Mouse (Mus musculus): ENCODE results near the gene Zdhhc3.
A peak's percentile ranks its signal among the peaks of the same experiment; 100 is the strongest.

The Zdhhc3 gene

DNA sequence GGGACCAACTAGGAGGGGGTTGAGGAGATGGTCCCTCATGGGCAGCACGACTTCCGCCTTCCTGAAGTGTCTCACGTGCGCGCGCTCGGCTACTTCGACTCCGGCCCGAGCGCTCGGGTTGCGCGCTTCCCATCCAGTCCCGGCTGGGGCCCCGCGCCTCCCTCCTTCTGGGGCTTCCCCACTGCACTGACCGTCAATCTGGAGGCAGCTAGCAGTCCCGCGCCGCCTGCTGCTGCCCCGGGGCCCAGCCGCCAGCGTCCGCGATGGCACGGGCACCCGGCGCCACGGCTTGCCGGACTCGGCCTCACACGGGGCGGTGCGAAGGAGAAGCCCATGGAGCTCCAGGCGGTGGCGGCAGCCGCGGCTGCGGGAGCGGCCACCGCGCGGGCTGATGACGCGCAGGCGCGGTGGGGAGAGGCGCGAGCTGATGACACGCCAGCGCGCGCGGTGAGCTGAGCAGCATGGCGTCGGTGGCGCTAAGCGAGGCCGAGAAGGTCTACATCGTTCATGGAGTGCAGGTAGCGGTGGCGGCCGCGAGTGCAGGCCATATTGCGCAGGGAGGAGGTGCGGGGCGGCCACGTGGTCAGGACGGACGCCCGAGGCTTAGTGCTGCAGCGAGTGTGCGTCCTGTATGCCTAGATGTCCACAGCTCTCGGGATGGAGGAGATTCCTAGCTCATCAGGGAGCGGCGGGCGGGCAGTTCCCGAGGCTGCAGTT lies at the start of gene Zdhhc3, which contains the start of gene Exosc7:
TSS of gene Zdhhc3 (minus strand) at position 401 of the 717 bp plus-strand sequence.
TSS of gene Exosc7 (plus strand) at position 411 of the 717 bp plus-strand sequence.
- peak; percentile 80 for DNase-seq (ENCODE audit: low spot score)

DNA sequence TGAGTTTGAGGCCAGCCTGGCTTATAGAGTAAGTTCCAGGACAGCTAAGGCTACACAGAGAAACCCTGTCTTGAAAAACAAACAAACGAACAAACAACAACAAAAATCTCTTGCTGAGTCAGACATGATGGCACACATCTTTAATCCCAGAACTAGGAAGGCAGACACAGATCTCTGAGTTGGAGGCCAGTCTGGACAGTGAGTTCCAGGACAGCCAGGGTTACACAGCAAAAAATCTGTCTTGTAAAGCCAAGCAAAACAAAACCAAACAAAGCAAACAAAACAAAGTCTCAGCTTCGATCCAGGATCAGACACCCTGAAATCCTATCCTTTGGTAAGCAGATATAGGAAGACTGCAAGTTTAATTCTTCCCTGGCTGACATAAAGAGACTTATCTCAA lies 48.8 kb upstream of the Zdhhc3 start:
- DNase-seq (ENCODE audit: low spot score) = no peak

DNA sequence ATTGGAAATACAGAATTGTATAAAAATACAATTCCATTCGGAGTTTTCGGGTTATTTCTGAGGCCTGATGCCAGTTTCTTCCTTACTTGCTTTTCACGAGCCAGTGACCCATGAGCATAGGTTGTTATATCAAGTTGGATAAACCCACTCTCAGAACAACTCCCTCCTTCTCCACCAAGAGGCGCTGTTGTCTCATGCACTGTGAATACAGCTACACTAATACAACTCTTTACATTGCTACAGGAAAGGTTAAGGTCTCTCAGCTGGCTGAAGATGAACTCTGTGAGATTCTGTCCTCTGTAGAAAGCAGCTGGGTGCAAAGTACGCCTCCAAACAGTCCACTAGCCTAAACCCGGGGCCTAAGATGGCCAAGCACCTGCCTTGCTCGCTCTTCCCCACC lies 46.3 kb upstream of the Zdhhc3 start:
- DNase-seq (ENCODE audit: low spot score) = no peak

GRCm38 (mm10) chr9:123158125-123158836 lies 45.3 kb upstream of the Zdhhc3 start:
- DNase-seq (ENCODE audit: low spot score) = no peak

DNA sequence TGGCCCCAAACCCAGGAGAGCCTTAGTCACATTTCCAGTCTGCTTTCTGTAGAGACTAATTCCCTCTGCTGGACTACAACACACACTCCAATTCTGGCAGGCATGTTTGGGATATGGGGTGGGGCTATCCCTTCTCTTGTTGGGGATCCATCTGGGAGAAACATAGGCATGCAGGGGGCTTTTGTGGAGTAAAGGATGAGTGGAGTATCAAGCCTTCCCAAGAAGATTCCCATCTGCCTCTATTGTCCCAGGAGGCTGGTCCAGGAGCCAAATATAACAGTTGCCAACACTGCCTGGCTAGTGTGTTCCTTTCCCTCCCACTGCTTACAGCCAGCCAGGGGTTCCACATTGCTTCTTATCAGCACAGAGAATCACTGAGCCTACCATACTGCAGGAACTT lies 44.7 kb upstream of the Zdhhc3 start:
- DNase-seq (ENCODE audit: low spot score) = no peak

DNA sequence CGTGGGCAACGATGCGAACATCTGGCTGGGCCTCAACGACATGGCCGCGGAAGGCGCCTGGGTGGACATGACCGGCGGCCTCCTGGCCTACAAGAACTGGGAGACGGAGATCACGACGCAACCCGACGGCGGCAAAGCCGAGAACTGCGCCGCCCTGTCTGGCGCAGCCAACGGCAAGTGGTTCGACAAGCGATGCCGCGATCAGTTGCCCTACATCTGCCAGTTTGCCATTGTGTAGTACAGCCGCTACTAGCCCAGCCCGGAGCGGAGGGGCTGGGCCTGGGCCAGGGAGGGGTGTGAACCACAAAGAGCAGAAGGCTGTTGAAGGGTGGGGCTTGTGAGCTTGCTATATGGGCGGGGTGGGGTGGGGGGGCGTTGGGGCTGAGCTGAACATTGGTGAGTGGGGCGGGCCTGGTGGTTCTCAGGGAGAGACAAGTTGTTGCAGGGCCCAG lies 43.9 kb upstream of the Zdhhc3 start:
- peak; percentile 49 for DNase-seq (ENCODE audit: low spot score)

GRCm38 (mm10) chr9:123153121-123153520 lies 40.1 kb upstream of the Zdhhc3 start:
- no peak for DNase-seq (ENCODE audit: low spot score)

DNA sequence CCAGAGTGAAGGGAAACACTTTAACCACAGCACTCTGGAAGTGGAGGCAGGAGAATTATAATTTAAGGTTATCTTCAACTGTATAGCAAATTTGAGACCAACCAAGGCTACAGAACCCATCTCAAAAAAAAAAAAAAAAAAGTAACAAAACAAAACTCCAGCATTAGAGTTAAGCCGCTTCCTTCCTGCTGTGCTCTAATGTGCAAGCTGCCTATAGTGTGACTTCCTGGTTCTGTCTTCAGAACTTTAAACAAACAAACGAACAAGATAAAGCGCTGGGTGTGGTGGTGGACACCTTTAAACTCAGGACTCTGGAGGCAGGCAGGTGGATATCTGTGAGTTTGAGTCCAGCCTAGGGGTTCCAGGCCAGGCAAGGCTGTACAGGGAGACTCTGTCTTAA lies 39.0 kb upstream of the Zdhhc3 start:
- DNase-seq (ENCODE audit: low spot score) = no peak

GRCm38 (mm10) chr9:123151561-123151960 lies 38.6 kb upstream of the Zdhhc3 start:
- DNase-seq (ENCODE audit: low spot score) = no peak

GRCm38 (mm10) chr9:123150241-123151020 lies 37.4 kb upstream of the Zdhhc3 start, which contains the start of gene Clec3b:
Gene Clec3b (plus strand): TSS chr9:123150946.
- DNase-seq (ENCODE audit: low spot score) = no peak

DNA sequence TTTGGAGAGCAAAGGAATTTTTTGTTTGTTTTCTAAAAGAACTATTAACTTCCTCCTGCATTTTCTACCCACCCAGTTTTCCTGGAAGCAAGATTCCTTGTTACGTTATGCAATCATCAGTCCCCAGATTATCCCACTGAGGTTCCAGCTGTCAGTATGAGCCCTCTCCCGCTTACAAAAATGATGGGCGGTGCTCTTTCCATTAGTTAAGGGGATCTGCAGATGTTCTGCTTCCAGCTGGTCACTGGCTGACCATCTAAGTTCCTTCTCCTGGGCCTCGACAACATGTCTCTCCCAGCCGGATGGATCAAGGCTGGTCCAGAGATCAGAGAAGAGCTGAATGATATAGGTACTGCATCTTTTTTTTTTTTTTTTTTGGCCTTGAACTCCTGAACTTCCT lies 35.4 kb upstream of the Zdhhc3 start:
- no peak for DNase-seq (ENCODE audit: low spot score)

DNA sequence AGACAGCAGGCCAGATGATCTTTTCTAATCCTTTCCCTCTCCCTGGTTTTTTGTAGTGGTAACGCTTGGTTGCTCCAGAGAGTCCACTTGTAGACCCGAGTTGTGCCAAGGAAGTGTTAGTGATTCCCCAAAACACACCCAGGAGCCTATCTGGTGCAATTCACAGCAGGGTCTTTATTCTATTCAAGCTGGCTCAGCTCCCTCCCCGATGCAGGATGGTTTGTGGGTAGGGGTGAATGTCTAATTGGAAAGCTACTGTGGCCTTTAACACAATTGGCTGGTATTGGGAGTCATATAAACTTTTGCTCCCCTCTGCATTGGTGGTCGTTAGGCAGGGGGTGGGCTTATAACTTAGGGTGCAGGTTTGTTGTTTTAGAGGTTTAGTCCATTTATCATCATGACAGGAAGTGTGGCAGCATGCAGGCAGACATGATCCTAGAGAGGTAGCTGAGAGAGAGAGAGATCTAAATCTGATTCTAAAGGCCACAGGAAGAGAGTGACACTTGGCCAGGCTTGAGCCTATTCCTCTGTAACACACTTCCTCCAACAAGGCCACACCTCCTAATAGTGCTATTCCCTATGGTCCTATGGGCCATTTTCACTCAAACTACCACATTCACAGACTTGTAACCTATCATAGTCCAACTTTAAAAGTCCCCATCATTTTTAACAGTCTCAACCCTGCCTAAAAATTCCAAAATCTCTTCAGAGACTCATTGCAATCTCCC lies 27.0 kb upstream of the Zdhhc3 start:
- DNase-seq (ENCODE audit: low spot score) = no peak

DNA sequence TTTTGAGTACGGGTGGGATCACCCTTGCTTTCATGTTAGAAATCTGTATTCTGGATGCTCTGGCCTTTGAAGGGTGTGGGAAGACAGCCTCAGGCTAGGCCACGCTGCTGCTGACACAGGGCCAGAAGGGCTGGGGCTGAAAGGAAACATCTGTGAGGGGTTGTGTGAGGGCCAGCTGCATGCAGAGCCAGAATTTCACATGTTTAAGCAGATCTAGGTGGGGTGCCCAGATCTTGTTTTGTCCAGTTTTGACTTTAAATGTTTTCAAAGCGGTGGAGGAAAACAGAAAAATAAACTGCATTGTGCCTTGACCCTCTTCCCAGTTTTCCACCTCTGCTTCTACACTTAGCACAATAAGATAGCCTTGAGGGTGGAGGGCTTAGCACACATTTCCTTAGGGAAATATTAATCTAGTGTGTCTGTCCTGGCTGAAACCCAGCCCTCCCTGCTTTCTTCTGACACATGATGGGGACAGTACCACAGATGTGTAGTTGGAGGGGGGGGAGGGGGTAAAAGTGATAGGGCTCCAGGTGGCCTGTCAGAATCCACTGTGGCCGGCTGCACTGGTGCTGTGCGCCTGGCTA lies 26.0 kb upstream of the Zdhhc3 start:
- DNase-seq (ENCODE audit: low spot score) = peak; percentile 61

- no peak for DNase-seq (ENCODE audit: low spot score)
Measured at GRCm38 (mm10) chr9:123136953-123137682, 24.1 kb upstream of the Zdhhc3 start.

DNA sequence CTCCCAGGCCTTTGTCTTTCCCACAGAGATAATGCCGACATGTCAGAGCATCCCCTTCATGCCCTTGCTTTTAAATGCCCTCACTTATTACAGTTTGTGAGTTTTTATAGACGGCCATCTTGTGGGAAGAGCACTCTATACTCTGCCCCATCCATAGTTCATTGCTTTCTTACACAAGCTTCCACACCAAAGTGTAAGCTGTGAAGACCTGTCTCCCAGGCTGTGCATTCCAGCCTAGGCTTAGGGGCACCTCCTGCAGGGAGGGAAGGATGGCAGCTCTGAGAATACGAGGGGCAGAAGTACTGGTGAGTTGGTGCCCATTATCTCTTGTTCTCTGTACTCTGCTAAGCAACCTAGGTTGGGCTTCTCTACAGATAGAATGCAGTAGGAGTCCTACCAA lies 20.0 kb upstream of the Zdhhc3 start:
- DNase-seq (ENCODE audit: low spot score) = no peak

DNA sequence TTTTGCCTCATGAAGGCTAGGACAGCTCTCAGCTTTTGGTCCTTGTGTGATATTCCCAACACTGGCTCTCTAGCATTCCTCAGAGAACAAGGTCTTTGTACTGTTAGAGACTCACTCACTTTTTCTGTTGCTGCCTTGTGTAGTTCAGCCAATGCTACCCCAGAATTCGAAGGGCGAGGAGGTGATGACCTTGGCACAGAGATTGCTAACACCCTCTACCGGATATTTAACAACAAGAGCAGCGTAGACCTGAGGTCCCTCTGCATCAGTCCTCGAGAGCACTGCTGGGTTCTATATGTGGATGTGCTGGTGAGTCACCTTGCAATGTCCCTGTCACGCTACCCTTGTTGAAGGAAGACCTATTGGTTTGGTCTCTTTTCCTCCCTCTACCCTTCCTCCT lies 14.7 kb upstream of the Zdhhc3 start:
- DNase-seq (ENCODE audit: low spot score) = no peak

- no peak for DNase-seq (ENCODE audit: low spot score)
Measured at GRCm38 (mm10) chr9:123124413-123124981, 11.5 kb upstream of the Zdhhc3 start.

DNA sequence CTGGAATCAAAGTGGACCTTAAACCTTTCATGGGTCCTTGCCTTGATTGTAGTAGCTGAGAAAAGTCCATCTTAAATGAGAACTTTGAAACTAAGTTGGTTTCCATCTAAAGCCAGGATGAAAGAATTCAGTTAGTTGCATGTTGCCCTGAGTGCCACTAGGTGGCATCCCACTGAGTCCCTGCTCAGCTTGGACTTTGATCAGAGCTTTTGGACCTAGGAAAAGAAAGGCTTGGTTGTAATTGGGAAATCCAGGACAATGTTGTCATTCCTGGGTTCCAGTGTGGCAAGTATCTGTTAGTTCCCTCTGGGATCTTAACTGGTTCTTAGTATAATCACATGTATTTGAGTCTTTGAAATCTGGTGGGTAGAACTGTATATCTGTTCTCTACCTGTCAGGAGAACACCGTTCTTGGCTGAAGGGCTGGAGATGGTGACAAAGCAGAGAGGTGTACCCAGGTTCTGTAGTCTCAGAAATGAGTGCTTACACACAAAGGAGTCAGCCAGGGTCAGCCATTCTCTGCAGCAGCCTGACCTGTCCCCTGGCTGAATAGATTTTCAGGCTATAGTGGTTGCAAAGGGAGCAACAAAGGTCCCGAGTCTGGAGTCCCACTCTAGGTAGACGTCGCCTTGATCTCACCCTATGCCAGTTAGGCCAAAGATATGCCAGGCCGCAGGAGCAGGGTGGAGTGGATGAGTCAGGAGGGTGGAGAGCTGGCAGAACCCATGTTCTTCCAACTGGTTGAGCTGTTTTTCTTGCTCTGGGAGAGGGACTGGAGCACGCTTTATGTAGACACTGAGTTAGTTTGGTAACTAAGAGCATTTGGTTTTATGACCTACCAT lies 10.8 kb upstream of the Zdhhc3 start:
- DNase-seq (ENCODE audit: low spot score) = no peak

GRCm38 (mm10) chr9:123123017-123123416 lies 10.0 kb upstream of the Zdhhc3 start:
- no peak for DNase-seq (ENCODE audit: low spot score)

- DNase-seq (ENCODE audit: low spot score) = no peak
Measured at GRCm38 (mm10) chr9:123115566-123115965, 2.6 kb upstream of the Zdhhc3 start.

All from ovary, postnatal 10 days (tissue).